Mouse (Mus musculus) midbrain, embryonic 13.5 days (tissue): ENCODE data around the gene Zc3h12c. TPM values are rescaled to one million over a fixed set of nuclear protein-coding genes. Genes with fewer than 3 reads are reported as not detected.

Experiments used
- ATAC-seq: fragments of 200-750 bp; cut with Nextera tagmentation; 2 replicates; pipeline ENCODE4 v1.8.0; 2017; ENCODE audit warnings: mild to moderate bottlenecking, moderate TSS enrichment, moderate library complexity
- H3K27ac ChIP-seq: fragments of 300-500 bp; sonication (generic); 2 replicates; pipeline ENCODE4 v1.5.1; 2015; ENCODE audit warnings: inconsistent platforms, mild to moderate bottlenecking, moderate library complexity
- H3K27me3 ChIP-seq: fragments of 300-500 bp; sonication (generic); 2 replicates; pipeline ENCODE4 v1.6.1; 2015; ENCODE audit warnings: mild to moderate bottlenecking, inconsistent platforms
- H3K36me3 ChIP-seq: fragments of 300-500 bp; sonication (generic); 2 replicates; pipeline ENCODE4 v1.6.1; 2015; ENCODE audit warnings: mild to moderate bottlenecking, inconsistent platforms
- H3K4me1 ChIP-seq: fragments of 300-500 bp; sonication (generic); replicated peaks from 2 replicates; pipeline ENCODE4 v1.6.1; 2015; ENCODE audit warnings: inconsistent platforms
- H3K4me2 ChIP-seq: fragments of 300-500 bp; sonication (generic); replicated peaks from 2 replicates; pipeline ENCODE4 v1.6.1; 2015; ENCODE audit warnings: moderate library complexity, mild to moderate bottlenecking, inconsistent platforms
- H3K4me3 ChIP-seq: fragments of 300-500 bp; sonication (generic); replicated peaks from 2 replicates; pipeline ENCODE4 v1.5.1; 2015; ENCODE audit warnings: mild to moderate bottlenecking, inconsistent platforms
- H3K9ac ChIP-seq: fragments of 300-500 bp; sonication (generic); replicated peaks from 2 replicates; pipeline ENCODE4 v1.6.1; 2015; ENCODE audit warnings: mild to moderate bottlenecking, inconsistent platforms
- H3K9me3 ChIP-seq: fragments of 300-500 bp; sonication (generic); 2 replicates; pipeline ENCODE4 v1.6.1; 2016; ENCODE audit warnings: mild to moderate bottlenecking, inconsistent platforms
- WGBS: fragments of 180-500 bp; shearing (Covaris S2); methylation state at CpG from one replicate; pipeline ENCODE4 v1.1.7; 2015; 5-methylcytosine and 5-hydroxymethylcytosine counted together
- polyA plus RNA-seq: library from polyadenylated mRNA; unstranded; fragments of >200 nt; fragmentation: Nextera tagmentation; extraction: Ambion mirVana; gene quantifications from 2 replicates; pipeline ENCODE4 v1.2.1, GENCODE M21; 2015

The Zc3h12c gene
- polyA plus RNA-seq, 1 experiment from 2014 or later: 10.8 TPM

DNA sequence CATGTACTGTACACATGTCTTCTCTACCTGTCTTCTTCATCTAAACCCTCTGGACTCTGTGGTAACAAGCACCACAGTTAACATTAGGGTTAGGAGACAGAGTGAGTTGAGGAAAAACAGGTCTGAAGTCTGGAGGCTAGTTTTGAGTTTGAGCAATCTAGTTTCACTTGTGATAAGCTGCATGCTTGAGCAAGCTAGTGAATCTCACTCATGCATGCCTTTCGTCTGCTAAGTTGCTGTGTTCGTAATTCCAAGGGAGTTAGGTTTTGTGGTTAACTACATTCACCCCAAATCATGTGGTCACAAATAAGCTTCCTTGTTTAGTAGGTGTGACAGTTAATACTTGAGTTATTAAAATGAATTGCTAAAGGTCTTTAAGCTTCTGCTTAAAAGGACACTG, 13.0 kb upstream of the Zc3h12c start:
- ATAC-seq: no peak
- Histone ChIP-seq H3K4me1 (no peaks in the 10 kb centered on the region), H3K27ac (no peak overlapping the region), H3K4me2 (no peak overlapping the region), H3K9me3 (0 out of 2 replicates have a peak, but pooled peaks cover 5% of the 10 kb centered on the region), H3K27me3 (no peaks in the 10 kb centered on the region), H3K4me3 (no peak overlapping the region), H3K9ac (no peak overlapping the region), H3K36me3 (no peaks in the 10 kb centered on the region)
- WGBS: 68% methylated on average over 2 of the region's 2 CpGs

GRCm38 (mm10) chr9:52180851-52181250, 12.5 kb upstream of the Zc3h12c start:
- no peaks in the 10 kb centered on the region for H3K4me1 ChIP-seq
- H3K27me3 ChIP-seq: no peaks in the 10 kb centered on the region
- no peak for ATAC-seq
- WGBS: 90% methylated on average over 6 of the region's 6 CpGs
- H3K9ac ChIP-seq: no peak overlapping the region
- no peak overlapping the region for H3K4me2 ChIP-seq
- H3K4me3 ChIP-seq: no peak overlapping the region
- H3K9me3 ChIP-seq: 0 out of 2 replicates have a peak, but pooled peaks cover 5% of the 10 kb centered on the region
- H3K36me3 ChIP-seq: no peaks in the 10 kb centered on the region
- no peak overlapping the region for H3K27ac ChIP-seq

DNA sequence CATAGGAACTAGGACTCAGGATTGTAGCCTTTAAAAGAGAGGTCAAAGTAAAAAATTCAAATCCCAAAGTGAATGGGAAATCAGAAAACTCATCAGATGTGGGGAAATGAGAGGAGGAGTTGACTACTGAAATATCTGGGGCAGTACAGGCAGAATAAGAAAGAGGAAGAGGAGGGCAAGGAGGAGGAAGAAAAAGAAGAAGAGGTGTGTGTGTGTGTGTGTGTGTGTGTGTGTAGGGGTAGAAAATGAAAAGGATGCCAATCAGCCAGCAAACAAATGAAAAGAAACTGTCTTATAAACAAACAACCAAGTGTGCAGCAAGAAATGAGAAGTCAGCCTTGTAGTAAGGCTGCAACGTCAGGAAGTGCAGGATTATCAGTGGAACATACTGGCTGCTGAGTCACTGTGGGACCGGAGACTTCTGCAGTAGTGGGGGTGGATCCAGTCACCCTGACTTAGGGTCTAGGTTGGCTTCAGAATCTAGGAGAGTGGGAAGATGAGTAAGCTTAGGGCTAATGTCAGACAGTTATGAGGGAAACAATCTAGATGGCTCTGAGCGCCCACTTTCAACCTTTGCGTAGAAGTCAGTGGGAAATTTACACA, 7.0 kb upstream of the Zc3h12c start:
- Histone ChIP-seq H3K4me3 (no peak overlapping the region), H3K27me3 (0 out of 2 replicates have a peak, but pooled peaks cover 5% of the 10 kb centered on the region), H3K9me3 (0 out of 2 replicates have a peak, but pooled peaks cover 2% of the 10 kb centered on the region), H3K27ac (no peak overlapping the region), H3K4me1 (no peaks in the 10 kb centered on the region), H3K4me2 (no peak overlapping the region), H3K36me3 (no peaks in the 10 kb centered on the region), H3K9ac (no peak overlapping the region)
- no peak for ATAC-seq
- 84% methylated on average over 4 of the region's 4 CpGs for WGBS

GRCm38 (mm10) chr9:52174671-52175111, 6.3 kb upstream of the Zc3h12c start:
- no peaks in the 10 kb centered on the region for H3K36me3 ChIP-seq
- H3K27ac ChIP-seq: no peak overlapping the region
- WGBS: 81% methylated on average over 4 of the region's 4 CpGs
- H3K4me1 ChIP-seq: 0 out of 2 replicates have a peak, but pooled peaks cover 6% of the 10 kb centered on the region
- H3K4me3 ChIP-seq: no peak overlapping the region
- no peak overlapping the region for H3K4me2 ChIP-seq
- ATAC-seq: no peak
- H3K27me3 ChIP-seq: 0 out of 2 replicates have a peak, but pooled peaks cover 12% of the 10 kb centered on the region
- H3K9ac ChIP-seq: no peak overlapping the region
- H3K9me3 ChIP-seq: 0 out of 2 replicates have a peak, but pooled peaks cover 2% of the 10 kb centered on the region

GRCm38 (mm10) chr9:52173937-52174336, 5.6 kb upstream of the Zc3h12c start:
- Histone ChIP-seq H3K4me2 (no peak overlapping the region), H3K36me3 (no peaks in the 10 kb centered on the region), H3K4me1 (peaks cover 11% of the 10 kb centered on the region), H3K27me3 (0 out of 2 replicates have a peak, but pooled peaks cover 12% of the 10 kb centered on the region), H3K27ac (no peak overlapping the region), H3K9ac (no peak overlapping the region), H3K9me3 (0 out of 2 replicates have a peak, but pooled peaks cover 2% of the 10 kb centered on the region), H3K4me3 (no peak overlapping the region)
- WGBS: 95% methylated on average over 2 of the region's 2 CpGs
- ATAC-seq: no peak

GRCm38 (mm10) chr9:52172550-52172949, 4.2 kb upstream of the Zc3h12c start:
- no peak for ATAC-seq
- 0 out of 2 replicates have a peak, but pooled peaks cover 12% of the 10 kb centered on the region for H3K27me3 ChIP-seq
- 83% methylated on average over 7 of the region's 7 CpGs for WGBS
- no peaks in the 10 kb centered on the region for H3K36me3 ChIP-seq
- H3K9me3 ChIP-seq: 0 out of 2 replicates have a peak, but pooled peaks cover 2% of the 10 kb centered on the region
- H3K4me1 ChIP-seq: peaks cover 12% of the 10 kb centered on the region
- no peak overlapping the region for H3K4me3 ChIP-seq
- H3K9ac ChIP-seq: no peak overlapping the region
- no peak overlapping the region for H3K4me2 ChIP-seq
- no peak overlapping the region for H3K27ac ChIP-seq

- ATAC-seq: no peak
- Histone ChIP-seq H3K4me1 (peaks cover 26% of the 10 kb centered on the region), H3K9me3 (0 out of 2 replicates have a peak, but pooled peaks cover 2% of the 10 kb centered on the region), H3K27me3 (0 out of 2 replicates have a peak, but pooled peaks cover 12% of the 10 kb centered on the region), H3K4me3 (no peak overlapping the region), H3K27ac (no peak overlapping the region), H3K9ac (no peak overlapping the region), H3K36me3 (no peaks in the 10 kb centered on the region), H3K4me2 (no peak overlapping the region)
- 87% methylated on average over 6 of the region's 6 CpGs for WGBS
Observed at GRCm38 (mm10) chr9:52170671-52171070, 2.3 kb upstream of the Zc3h12c start.

- 0 out of 2 replicates have a peak, but pooled peaks cover 12% of the 10 kb centered on the region for H3K27me3 ChIP-seq
- no peak overlapping the region for H3K27ac ChIP-seq
- H3K36me3 ChIP-seq: no peaks in the 10 kb centered on the region
- ATAC-seq: no peak
- no peak overlapping the region for H3K4me2 ChIP-seq
- 58% methylated on average over 3 of the region's 3 CpGs for WGBS
- H3K4me1 ChIP-seq: peaks cover 31% of the 10 kb centered on the region
- no peak overlapping the region for H3K4me3 ChIP-seq
- 0 out of 2 replicates have a peak, but pooled peaks cover 2% of the 10 kb centered on the region for H3K9me3 ChIP-seq
- H3K9ac ChIP-seq: no peak overlapping the region
Observed at GRCm38 (mm10) chr9:52170131-52170530, 1.8 kb upstream of the Zc3h12c start.

- peaks cover 41% of the 10 kb centered on the region for H3K4me1 ChIP-seq
- H3K9ac ChIP-seq: peak overlapping the region; percentile 99
- peak overlapping the region; percentile 99 for H3K27ac ChIP-seq
- peak overlapping the region; percentile 58 for H3K4me2 ChIP-seq
- peak; percentile 90 for ATAC-seq
- under 1% methylated on average over 33 of the region's 34 CpGs for WGBS
- H3K36me3 ChIP-seq: no peaks in the 10 kb centered on the region
- H3K9me3 ChIP-seq: 0 out of 2 replicates have a peak, but pooled peaks cover 2% of the 10 kb centered on the region
- 0 out of 2 replicates have a peak, but pooled peaks cover 12% of the 10 kb centered on the region for H3K27me3 ChIP-seq
- H3K4me3 ChIP-seq: peak overlapping the region; percentile 85
Observed at GRCm38 (mm10) chr9:52168686-52169270, 406 bp upstream of the Zc3h12c start.

GRCm38 (mm10) chr9:52167506-52167862, 888 bp downstream of the Zc3h12c start:
- Histone ChIP-seq H3K27ac (peak overlapping the region; percentile 99), H3K9ac (peak overlapping the region; percentile 99), H3K9me3 (no peaks in the 10 kb centered on the region), H3K4me1 (peaks cover 44% of the 10 kb centered on the region), H3K4me2 (peak overlapping the region; percentile 58), H3K27me3 (0 out of 2 replicates have a peak, but pooled peaks cover 12% of the 10 kb centered on the region), H3K4me3 (peak overlapping the region; percentile 85), H3K36me3 (no peaks in the 10 kb centered on the region)
- 1% methylated on average over 8 of the region's 8 CpGs for WGBS
- no peak for ATAC-seq

DNA sequence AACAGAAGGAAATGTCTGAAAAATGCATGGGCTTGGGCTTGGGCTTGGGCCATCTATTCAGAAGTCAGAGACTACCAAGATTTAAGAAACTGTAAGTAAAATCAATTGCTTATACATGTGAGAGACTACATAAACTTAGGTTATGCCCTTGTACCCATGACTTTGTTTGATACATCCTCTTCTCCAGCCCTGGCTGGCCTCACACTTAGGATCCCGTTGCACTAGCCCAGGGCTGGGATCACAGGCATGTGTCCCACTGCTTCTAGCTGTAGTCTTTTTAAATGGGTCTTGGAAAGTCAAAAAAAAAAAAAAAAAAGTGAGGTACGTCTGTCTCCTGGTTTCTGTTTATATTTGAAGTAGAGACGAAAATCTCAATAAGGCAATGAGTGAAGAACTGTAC, 1.3 kb downstream of the Zc3h12c start:
- WGBS: 5% methylated on average over 3 of the region's 3 CpGs
- Histone ChIP-seq H3K36me3 (no peaks in the 10 kb centered on the region), H3K9me3 (no peaks in the 10 kb centered on the region), H3K4me2 (peak overlapping the region; percentile 58), H3K9ac (peak overlapping the region; percentile 99), H3K27me3 (0 out of 2 replicates have a peak, but pooled peaks cover 12% of the 10 kb centered on the region), H3K4me1 (peaks cover 44% of the 10 kb centered on the region), H3K27ac (no peak overlapping the region), H3K4me3 (peak overlapping the region; percentile 85)
- no peak for ATAC-seq

DNA sequence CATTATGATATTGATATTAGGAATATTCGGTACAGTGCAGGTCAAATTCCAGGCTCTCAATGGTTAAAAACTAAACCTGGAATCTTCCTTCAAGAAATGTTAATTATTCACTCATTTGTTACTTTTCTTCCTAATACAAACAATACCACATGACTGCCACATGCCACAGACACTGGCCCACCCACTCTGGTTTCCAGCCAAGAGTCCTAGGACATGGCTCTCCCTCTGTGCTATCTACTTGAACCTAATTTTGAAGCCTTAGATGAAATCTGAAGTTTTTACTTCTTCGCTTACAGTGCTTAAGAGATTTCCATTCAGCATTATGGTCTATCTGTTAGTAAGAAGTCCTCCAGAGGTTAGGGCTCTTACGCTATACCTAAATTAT, 2.7 kb downstream of the Zc3h12c start:
- Histone ChIP-seq H3K36me3 (peaks cover 2% of the 10 kb centered on the region; the same call in 1 of the 2 replicates), H3K9ac (no peak overlapping the region), H3K9me3 (no peaks in the 10 kb centered on the region), H3K27ac (no peak overlapping the region), H3K4me2 (no peak overlapping the region), H3K4me3 (no peak overlapping the region), H3K27me3 (0 out of 2 replicates have a peak, but pooled peaks cover 10% of the 10 kb centered on the region), H3K4me1 (peaks cover 44% of the 10 kb centered on the region)
- WGBS: 96% methylated on average over 3 of the region's 3 CpGs
- no peak for ATAC-seq
